Comparison of ENCODE assay signal across 16 mouse cellular contexts in the genomic region with DNA sequence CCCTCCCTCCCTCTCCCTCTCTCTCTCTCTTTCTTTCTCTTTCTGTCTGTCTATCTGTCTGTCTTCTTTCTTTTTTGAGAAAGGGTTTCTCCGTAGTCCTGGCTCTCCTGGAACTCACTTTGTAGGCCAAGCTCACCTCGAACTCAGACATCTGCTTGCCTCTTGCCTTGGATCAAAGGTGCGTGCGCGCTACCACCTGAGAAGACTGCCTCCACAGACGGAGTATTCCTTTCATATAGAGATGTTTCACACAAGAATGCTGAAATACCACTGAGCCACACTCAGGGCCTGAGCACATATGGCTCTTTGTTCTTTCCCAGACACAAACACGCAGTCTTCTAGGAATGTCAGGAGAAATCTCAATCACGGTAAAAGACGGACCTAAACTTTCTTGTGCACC. TPM values are rescaled to one million over a fixed set of nuclear protein-coding genes. Genes with fewer than 3 reads are reported as not detected.
DNase-seq lines count a peak whose midpoint lies in the region.
"Had no signal": no experiment of that assay in that cellular context is flagged by ENCODE, and none has a peak within 500 bp of the region (broad histone marks: within the 10 kb centered on the region; RNA-seq: fewer than 3 reads in every experiment).

No protein-coding gene starts in this region.

- no peak overlapping the region for H3K27ac ChIP-seq in heart, embryonic 10.5 days

- intact Hi-C loops in heart, postnatal 36 days (cut with DNase I) = no loop called here

- peak; percentile 81 for DNase-seq in heart, adult 11 months
- no peak for DNase-seq in heart, adult 9 months (ENCODE audit: low spot score in 2 of 2)
- peak; percentile 64 for DNase-seq in heart, embryonic 10.5 days (ENCODE audit: low spot score)
- no peak for DNase-seq in heart, postnatal 36 days
- DNase-seq: adrenal gland, adult 2 months; adrenal gland, adult 8-10 months; adrenal gland, postnatal 10 days; adrenal gland, postnatal 14 days; adrenal gland, postnatal 25 days; adrenal gland, postnatal 36 days; B cell, adult 2 months; cerebellum, adult 11 months; cerebellum, adult 11-12 months; cerebellum, adult 18-20 months had no signal

- H3K9me3 ChIP-seq in heart, embryonic 10.5 days = no peaks in the 10 kb centered on the region
- H3K9me3 ChIP-seq: G1E had no signal

- no peaks in the 10 kb centered on the region for H3K36me3 ChIP-seq in heart, embryonic 10.5 days
- H3K36me3 ChIP-seq: G1E had no signal

- no peak overlapping the region for H3K4me3 ChIP-seq in heart, embryonic 10.5 days

- 0 out of 2 replicates have a peak, but pooled peaks cover 12% of the 10 kb centered on the region for H3K4me1 ChIP-seq in heart, embryonic 10.5 days

- WGBS in heart, embryonic 10.5 days = 83% methylated on average over 9 of the region's 9 CpGs

- H3K27me3 ChIP-seq in heart, embryonic 10.5 days (ENCODE audit: insufficient read depth, poor library complexity, severe bottlenecking) = peaks cover 20% of the 10 kb centered on the region
- H3K27me3 ChIP-seq: Patski had no signal

RNA-seq across cellular contexts. Expression of a gene that starts 21.4 kb away (rescaled TPM):
- 68.1 and 73.7 TPM in 2 replicates for polyA plus RNA-seq in heart, embryonic 10.5 days (2016; fragmentation: Nextera tagmentation; extraction: Ambion mirVana)
- 100 to 1,000 TPM; 120 to 134 TPM for total RNA-seq in heart, postnatal 36 days (2021)

Comparison
In these comparisons a context has a peak if more than half of its experiments do, and no peak if none do; other contexts are left out.
1. DNase-seq: peak in heart, adult 11 months (single experiment) and heart, embryonic 10.5 days (single experiment); none in heart, adult 9 months (0 of 2) and heart, postnatal 36 days (0 of 2).